Mouse (Mus musculus): ENCODE measurements around the gene Olfr26.

DNA sequence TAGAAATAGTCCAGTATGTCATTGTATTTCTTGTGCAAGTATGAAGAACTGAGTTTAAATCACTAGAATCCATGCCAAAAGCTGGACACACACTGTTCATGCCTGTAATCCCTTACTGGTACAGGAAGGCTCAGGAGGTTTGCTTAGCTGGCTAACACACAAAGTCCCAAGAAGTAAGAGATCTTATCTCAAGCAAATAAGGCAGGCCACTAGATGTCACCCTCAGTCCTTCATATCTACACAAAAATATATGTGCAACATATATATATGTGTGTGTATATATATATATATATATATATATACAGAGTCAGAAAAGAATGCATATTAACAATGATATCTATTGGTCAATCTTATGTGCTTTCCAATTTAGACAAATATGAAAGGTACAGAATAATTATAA lies 49.2 kb upstream of the Olfr26 start:
- TF ChIP-seq CTCF (IDR thresholded peaks at IDR 0.05; ENCODE audit: low read depth, low read length) (no peak), POLR2A (IDR thresholded peaks at IDR 0.05; ENCODE audit: insufficient read depth, low read length) (no peak)
